Mouse (Mus musculus) ES-Bruce4 (cell line): Measurements from ENCODE around the gene Dhrs13.
A peak's percentile ranks its signal among the peaks of the same experiment; 100 is the strongest.

ENCODE experiments used
- CTCF ChIP-seq: IDR thresholded peaks from one replicate; pipeline ENCODE4 v1.8.1; 2011; ENCODE audit warnings: low read depth, low read length
- EP300 ChIP-seq: IDR thresholded peaks from 2 replicates; pipeline ENCODE4 v1.6.1; 2011; ENCODE audit warnings: low read depth, low read length; ENCODE audit not compliant: insufficient read depth
- POLR2A ChIP-seq: IDR thresholded peaks from one replicate; pipeline ENCODE4 v1.8.1; 2011; ENCODE audit warnings: low read length; ENCODE audit not compliant: insufficient read depth

- no peak for TF ChIP-seq CTCF
- peak; percentile 33 for TF ChIP-seq POLR2A
- no peak for TF ChIP-seq EP300
Observed at GRCm38 (mm10) chr11:78037831-78038752, 6.0 kb downstream of the Dhrs13 start, which contains the start of gene Flot2.
